Mouse (Mus musculus) E14TG2a.4 (cell line): Measurements from ENCODE around the gene Ralgps1.

Source experiments
- CTCF ChIP-seq: conservative IDR thresholded peaks from 2 replicates; pipeline ENCODE4 v1.5.1; 2014; ENCODE audit warnings: low read length
- NANOG ChIP-seq: IDR thresholded peaks from 2 replicates; pipeline ENCODE4 v1.6.1; 2014; ENCODE audit warnings: borderline replicate concordance, low read length, mixed read lengths
- POU5F1 ChIP-seq: IDR thresholded peaks from 2 replicates; pipeline ENCODE4 v1.6.1; 2014; ENCODE audit warnings: low read length, borderline replicate concordance

DNA sequence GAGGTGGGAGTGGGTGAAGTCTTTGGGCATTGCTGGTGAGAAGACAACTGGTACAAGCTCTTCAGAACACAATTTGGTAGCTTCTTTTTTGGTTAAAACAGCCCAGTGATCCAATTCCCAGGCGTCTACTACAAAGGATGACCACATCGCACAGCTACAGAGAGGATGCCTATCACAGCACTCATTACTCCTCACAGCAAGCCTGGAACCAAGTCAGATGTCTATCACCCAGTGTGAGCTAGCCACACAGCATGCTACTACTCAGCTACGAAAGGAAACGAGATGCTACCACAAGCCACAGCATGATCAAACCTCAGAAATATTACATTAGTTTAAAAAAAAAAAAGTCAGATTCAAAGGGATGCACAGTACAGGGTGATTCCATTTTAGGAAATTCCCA, 29.1 kb downstream of the Ralgps1 start:
- TF ChIP-seq CTCF (no peak), POU5F1 (no peak), NANOG (no peak)
